Mouse (Mus musculus) hindbrain, embryonic 11.5 days (tissue): ENCODE data around the gene Gm26992. TPM values are rescaled to one million over a fixed set of nuclear protein-coding genes. Genes with fewer than 3 reads are reported as not detected.
A peak's percentile ranks its signal among the peaks of the same experiment; 100 is the strongest.

Source experiments
- ATAC-seq: fragments of 200-750 bp; cut with Nextera tagmentation; 2 replicates; pipeline ENCODE4 v1.8.0; 2017; ENCODE audit warnings: mild to moderate bottlenecking, moderate TSS enrichment, moderate library complexity; ENCODE audit not compliant: low FRiP score
- DNase-seq: peaks from one replicate; pipeline ENCODE4 v3.0.0-alpha.2; 2015; ENCODE audit warnings: low spot score
- H3K27ac ChIP-seq: fragments of 300-500 bp; sonication (generic); 2 replicates; pipeline ENCODE4 v1.5.1; 2014; ENCODE audit warnings: mild to moderate bottlenecking, low read depth, low read length
- H3K27me3 ChIP-seq: fragments of 300-500 bp; sonication (generic); 2 replicates; pipeline ENCODE4 v1.6.1; 2014; ENCODE audit warnings: mild to moderate bottlenecking, low read length, moderate library complexity, mixed read lengths; ENCODE audit not compliant: control insufficient read depth, insufficient read depth
- H3K36me3 ChIP-seq: fragments of 300-500 bp; sonication (generic); 2 replicates; pipeline ENCODE4 v1.6.1; 2014; ENCODE audit warnings: mild to moderate bottlenecking, low read length, moderate library complexity, mixed read lengths; ENCODE audit not compliant: control insufficient read depth, insufficient read depth
- H3K4me1 ChIP-seq: fragments of 300-500 bp; sonication (generic); replicated peaks from 2 replicates; pipeline ENCODE4 v1.6.1; 2014; ENCODE audit warnings: low read length, mixed read lengths; ENCODE audit not compliant: control insufficient read depth, insufficient read depth
- H3K4me2 ChIP-seq: fragments of 300-500 bp; sonication (generic); replicated peaks from 2 replicates; pipeline ENCODE4 v1.6.1; 2014; ENCODE audit warnings: mild to moderate bottlenecking, low read depth, low read length
- H3K4me3 ChIP-seq: fragments of 300-500 bp; sonication (generic); 2 replicates; pipeline ENCODE4 v1.5.1; 2014; ENCODE audit warnings: low read depth, low read length
- H3K9ac ChIP-seq: fragments of 300-500 bp; sonication (generic); 2 replicates; pipeline ENCODE4 v1.6.1; 2014; ENCODE audit warnings: low read depth, low read length
- H3K9me3 ChIP-seq: fragments of 300-500 bp; sonication (generic); 2 replicates; pipeline ENCODE4 v1.6.1; 2016; ENCODE audit warnings: low read length; ENCODE audit not compliant: control insufficient read depth
- WGBS: fragments of 180-500 bp; shearing (Covaris S2); extraction: QIAGEN DNeasy Blood & Tissue Kit; methylation state at CpG from one replicate; pipeline ENCODE4 v1.1.7; 2014; 5-methylcytosine and 5-hydroxymethylcytosine counted together
- polyA plus RNA-seq: library from polyadenylated mRNA; unstranded; fragments of >200 nt; fragmentation: Nextera tagmentation; extraction: Ambion mirVana; gene quantifications from 2 replicates; pipeline ENCODE4 v1.2.1, GENCODE M21; 2014

Gm26992 gene
- polyA plus RNA-seq, 1 experiment from 2014 or later: not detected

DNA sequence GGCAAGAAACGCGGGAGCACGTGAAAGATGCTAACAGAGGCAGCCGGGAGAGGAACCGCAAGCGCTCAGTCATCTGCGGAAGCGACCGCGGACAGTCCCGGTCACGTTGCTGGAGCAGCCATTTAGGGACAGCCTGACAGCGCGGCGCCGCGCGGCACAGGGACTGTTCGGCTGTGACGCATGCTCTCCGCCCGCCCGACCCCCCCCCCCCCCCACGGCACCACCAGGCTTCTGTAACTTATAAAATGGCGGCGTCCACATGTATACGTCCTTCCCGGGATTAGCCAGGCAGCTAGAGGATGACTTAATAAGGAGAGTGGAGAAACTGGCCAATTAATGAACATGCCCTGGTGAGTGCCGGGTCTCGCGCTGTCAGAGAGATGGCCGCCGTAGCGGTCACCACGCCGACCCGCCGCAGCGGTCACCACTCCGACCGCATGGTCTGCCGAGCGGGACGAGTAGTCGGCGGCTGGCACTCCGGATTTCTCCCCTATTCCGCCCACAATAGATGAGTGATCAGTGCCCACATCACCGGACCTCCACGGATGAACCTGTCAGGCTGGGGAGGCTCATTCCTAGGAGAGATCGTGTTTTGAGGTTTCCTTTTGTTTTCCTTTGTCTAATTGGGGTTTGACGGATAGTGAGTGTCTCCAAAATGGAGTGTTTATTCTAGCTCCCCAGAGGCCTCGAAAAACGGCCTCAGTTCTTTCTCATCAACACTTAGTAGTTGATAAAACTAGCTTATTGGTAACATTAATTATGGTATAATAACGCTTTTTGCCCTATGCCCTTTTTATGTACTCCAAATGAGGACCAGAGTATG lies 71.8 kb downstream of the Gm26992 start:
- H3K9ac ChIP-seq: peak overlapping the region; percentile 91
- DNase-seq (peak; percentile 79), ATAC-seq (peak; percentile 97)
- H3K4me1 ChIP-seq: 0 out of 2 replicates have a peak, but pooled peaks cover 3% of the 10 kb centered on the region
- no peaks in the 10 kb centered on the region for H3K27me3 ChIP-seq
- H3K4me3 ChIP-seq: peak overlapping the region; percentile 54
- H3K4me2 ChIP-seq: peak overlapping the region; percentile 42
- H3K9me3 ChIP-seq: no peaks in the 10 kb centered on the region
- H3K36me3 ChIP-seq: no peaks in the 10 kb centered on the region
- H3K27ac ChIP-seq: peak overlapping the region; percentile 96
- WGBS: under 1% methylated on average over 48 of the region's 55 CpGs

DNA sequence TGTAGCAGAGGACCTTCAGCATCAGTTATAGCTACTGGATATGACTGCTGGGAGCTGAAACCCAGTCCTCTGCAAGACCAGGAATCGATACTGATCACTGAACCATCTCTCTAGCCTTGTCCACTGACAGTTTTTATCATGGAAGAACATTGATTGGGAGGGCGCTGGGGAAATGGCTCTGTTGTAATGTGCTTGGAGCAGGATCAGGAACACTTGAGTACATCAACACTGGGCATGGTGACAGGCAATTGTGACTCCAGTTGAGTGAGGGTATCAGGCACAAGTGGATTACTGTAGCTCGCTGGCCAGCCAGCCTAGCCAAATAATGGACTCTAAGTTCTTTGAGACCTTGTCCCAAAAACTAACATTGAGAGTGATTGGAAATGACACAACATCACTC lies 77.6 kb downstream of the Gm26992 start:
- 96% methylated on average over 3 of the region's 3 CpGs for WGBS
- DNase-seq (no peak), ATAC-seq (no peak)
- Histone ChIP-seq H3K27me3 (no peaks in the 10 kb centered on the region), H3K9ac (no peak overlapping the region), H3K4me2 (no peak overlapping the region), H3K4me3 (no peak overlapping the region), H3K36me3 (0 out of 2 replicates have a peak, but pooled peaks cover 2% of the 10 kb centered on the region), H3K27ac (no peak overlapping the region), H3K9me3 (no peaks in the 10 kb centered on the region), H3K4me1 (0 out of 2 replicates have a peak, but pooled peaks cover 3% of the 10 kb centered on the region)

DNA sequence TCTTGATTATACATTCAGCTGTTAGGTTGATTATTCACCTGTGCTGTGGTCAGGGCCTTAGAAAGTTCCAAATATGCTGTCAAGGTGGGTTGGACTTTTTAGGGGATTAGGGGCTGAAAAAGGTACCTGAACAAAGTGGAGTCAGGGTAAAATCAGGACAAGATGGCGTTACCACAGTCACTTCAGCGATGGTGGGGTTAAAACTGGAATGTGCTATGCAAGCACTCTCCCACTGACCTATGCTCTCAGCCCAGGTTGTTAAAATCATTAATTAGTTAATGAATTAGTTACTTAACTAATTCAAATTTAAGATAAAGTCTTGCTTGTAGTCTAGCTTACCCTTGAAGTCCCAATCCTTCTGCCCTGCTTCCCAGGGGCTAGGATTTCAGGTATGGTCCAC lies 78.3 kb downstream of the Gm26992 start:
- Histone ChIP-seq H3K27ac (no peak overlapping the region), H3K36me3 (0 out of 2 replicates have a peak, but pooled peaks cover 2% of the 10 kb centered on the region), H3K4me3 (no peak overlapping the region), H3K4me1 (no peaks in the 10 kb centered on the region), H3K27me3 (no peaks in the 10 kb centered on the region), H3K4me2 (no peak overlapping the region), H3K9ac (no peak overlapping the region), H3K9me3 (no peaks in the 10 kb centered on the region)
- ATAC-seq: no peak
- no peak for DNase-seq
- 93% methylated on average over 2 of the region's 2 CpGs for whole genome bisulfite sequencing

DNA sequence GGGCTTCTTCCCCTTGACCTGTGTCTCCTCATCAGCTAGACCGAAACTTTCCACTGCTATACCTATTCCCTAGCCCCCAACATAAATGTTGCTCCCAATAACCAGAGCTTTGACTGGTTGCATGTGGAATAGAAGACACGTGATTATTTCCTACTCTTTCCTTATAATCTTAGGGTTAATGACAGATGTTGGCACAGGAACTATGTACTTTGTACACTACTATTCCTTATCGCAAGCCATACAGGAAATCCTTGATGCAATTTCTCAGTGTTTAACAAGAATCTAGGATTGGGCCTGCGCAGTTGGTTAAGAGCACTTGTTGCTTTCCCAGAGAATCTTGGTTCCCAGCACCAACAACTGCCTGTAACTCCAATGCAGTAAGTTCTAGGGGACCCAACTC lies 86.4 kb downstream of the Gm26992 start:
- H3K36me3 ChIP-seq: no peaks in the 10 kb centered on the region
- no peak for ATAC-seq
- DNase-seq: no peak
- no peak overlapping the region for H3K4me3 ChIP-seq
- no peaks in the 10 kb centered on the region for H3K27me3 ChIP-seq
- no peak overlapping the region for H3K9ac ChIP-seq
- H3K4me2 ChIP-seq: no peak overlapping the region
- H3K4me1 ChIP-seq: no peaks in the 10 kb centered on the region
- H3K9me3 ChIP-seq: no peaks in the 10 kb centered on the region
- over 99% methylated on average over 4 of the region's 4 CpGs for WGBS
- H3K27ac ChIP-seq: no peak overlapping the region

DNA sequence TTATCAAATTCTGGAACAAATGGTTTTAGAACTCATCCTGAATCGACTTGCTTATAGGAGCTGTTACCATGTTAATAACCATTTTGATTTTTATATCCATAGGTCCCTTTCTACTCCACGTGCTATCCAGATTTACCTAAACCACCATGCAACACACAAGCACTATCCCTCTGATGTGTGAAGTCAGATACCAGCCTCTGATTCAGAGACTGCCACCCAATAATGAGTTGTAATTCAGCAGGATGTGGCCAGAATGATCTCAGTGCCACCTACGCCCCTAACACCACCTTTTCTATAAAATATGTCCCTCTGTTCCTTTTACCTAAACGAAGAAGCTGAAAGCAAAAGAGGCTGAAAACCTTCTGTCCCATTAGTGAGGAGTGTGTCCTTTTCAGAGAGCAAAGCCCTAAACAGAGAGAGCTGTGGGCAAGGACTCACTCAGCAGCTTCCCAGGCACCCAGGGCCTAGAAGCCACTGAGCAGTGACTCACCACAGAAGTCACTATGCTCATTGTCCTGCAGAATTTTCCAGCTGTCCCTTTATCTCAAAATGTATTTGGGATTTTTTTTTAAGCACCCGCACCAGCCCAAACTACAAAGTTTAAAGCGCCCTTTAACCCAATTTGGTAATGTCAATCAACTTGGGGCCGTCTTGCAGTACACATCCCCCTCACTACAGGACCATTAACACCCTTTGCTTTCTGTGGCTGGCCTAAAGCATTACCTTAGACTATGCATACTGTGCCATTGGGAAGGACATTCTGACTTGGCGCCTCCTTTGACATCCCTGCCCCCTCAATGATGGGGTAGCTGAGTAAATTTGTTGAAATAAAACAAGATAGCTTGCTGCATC lies 87.6 kb downstream of the Gm26992 start:
- Histone ChIP-seq H3K36me3 (no peaks in the 10 kb centered on the region), H3K27ac (no peak overlapping the region), H3K4me3 (no peak overlapping the region), H3K27me3 (no peaks in the 10 kb centered on the region), H3K9ac (no peak overlapping the region), H3K4me2 (no peak overlapping the region), H3K9me3 (no peaks in the 10 kb centered on the region), H3K4me1 (no peaks in the 10 kb centered on the region)
- DNase-seq (no peak), ATAC-seq (no peak)
- 76% methylated on average over 8 of the region's 8 CpGs for WGBS

DNA sequence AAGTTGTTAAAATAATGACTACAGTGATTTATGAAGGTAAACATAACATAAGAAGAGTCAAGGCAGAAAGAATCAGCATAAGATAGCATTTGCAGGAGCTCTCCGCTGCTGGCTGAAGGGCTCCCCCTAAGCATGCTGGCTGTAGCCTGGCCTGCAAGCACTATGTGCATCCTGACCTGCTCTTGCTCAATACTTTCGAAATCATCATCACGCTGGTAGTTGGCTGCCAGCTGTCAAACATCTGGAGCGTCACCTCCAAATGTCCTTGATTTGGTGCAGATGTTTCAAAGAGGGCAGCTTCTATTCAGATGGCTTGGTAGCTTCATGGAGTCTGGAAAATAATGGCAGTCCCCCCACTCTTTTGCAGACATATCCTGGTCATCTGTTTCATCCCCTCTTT lies 93.0 kb downstream of the Gm26992 start:
- Histone ChIP-seq H3K27me3 (no peaks in the 10 kb centered on the region), H3K4me3 (no peak overlapping the region), H3K9me3 (no peaks in the 10 kb centered on the region), H3K27ac (no peak overlapping the region), H3K36me3 (no peaks in the 10 kb centered on the region), H3K9ac (no peak overlapping the region), H3K4me2 (no peak overlapping the region), H3K4me1 (no peaks in the 10 kb centered on the region)
- DNase-seq (no peak), ATAC-seq (no peak)
- 76% methylated on average over 4 of the region's 4 CpGs for WGBS

DNA sequence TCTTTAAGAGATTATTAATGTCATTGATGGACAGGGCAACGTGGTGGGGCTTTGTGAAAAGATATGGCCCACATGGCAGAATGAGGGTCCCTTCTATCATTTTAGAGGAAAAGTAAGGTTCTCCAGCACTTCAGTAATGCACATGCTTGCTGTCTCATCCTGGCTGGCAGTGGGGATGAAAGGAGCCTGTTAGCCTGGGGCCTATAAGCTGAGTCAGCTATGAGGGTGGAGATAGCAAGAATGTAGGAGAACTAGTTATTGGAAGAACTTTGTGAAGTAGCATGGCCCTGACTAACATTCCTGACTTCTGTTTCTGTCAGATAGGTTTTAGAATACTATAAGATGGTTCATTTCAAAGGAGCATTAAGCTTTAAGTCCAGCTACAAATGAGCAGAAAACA lies 93.5 kb downstream of the Gm26992 start:
- Histone ChIP-seq H3K9me3 (no peaks in the 10 kb centered on the region), H3K27ac (no peak overlapping the region), H3K4me2 (no peak overlapping the region), H3K36me3 (no peaks in the 10 kb centered on the region), H3K4me1 (no peaks in the 10 kb centered on the region), H3K4me3 (no peak overlapping the region), H3K27me3 (no peaks in the 10 kb centered on the region), H3K9ac (no peak overlapping the region)
- ATAC-seq: no peak
- WGBS: 83% methylated on average over 1 of the region's 1 CpGs
- DNase-seq: no peak

DNA sequence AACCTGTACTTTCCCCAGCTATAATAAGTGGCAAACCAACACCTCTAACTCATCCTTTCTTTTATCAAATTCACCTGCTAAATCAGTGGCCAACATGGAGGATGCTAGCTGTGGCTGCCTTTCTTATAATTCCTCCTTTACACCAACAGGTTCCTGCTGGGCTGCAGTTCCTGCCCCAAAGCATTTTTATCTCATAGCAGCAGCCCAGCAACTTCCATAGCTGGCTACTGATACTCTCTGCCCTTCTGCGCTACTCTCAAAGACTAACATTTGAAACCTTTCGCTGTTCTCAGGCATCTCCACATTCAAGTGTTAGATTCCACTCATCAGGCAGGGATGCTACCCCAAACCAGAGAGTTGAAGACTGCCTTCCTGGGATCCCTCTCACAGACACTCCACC lies 97.0 kb downstream of the Gm26992 start:
- Histone ChIP-seq H3K9me3 (no peaks in the 10 kb centered on the region), H3K4me2 (no peak overlapping the region), H3K36me3 (no peaks in the 10 kb centered on the region), H3K4me3 (no peak overlapping the region), H3K27me3 (no peaks in the 10 kb centered on the region), H3K27ac (no peak overlapping the region), H3K4me1 (no peaks in the 10 kb centered on the region), H3K9ac (no peak overlapping the region)
- WGBS: 90% methylated on average over 2 of the region's 2 CpGs
- ATAC-seq: no peak
- DNase-seq: no peak
